Mouse (Mus musculus) liver, embryonic 14.5 days (tissue): ENCODE results near the gene Tex33. TPM values are rescaled to one million over a fixed set of nuclear protein-coding genes. Genes with fewer than 3 reads are reported as not detected.

Experiments used
- ATAC-seq: fragments of 200-750 bp; cut with Nextera tagmentation; 2 replicates; pipeline ENCODE4 v1.8.0; 2017; ENCODE audit warnings: moderate number of reproducible peaks, mild to moderate bottlenecking, moderate library complexity; ENCODE audit not compliant: insufficient read depth
- DNase-seq, 3 experiments: peaks; one replicate each; pipeline ENCODE4 v3.0.0-alpha.2; 2012 to 2013; ENCODE audit warnings: low read depth in 3 of 3, low spot score in 3 of 3
- H3K27ac ChIP-seq: fragments of 300-500 bp; sonication (generic); 2 replicates; pipeline ENCODE4 v1.5.1; 2014; ENCODE audit warnings: moderate library complexity, mild to moderate bottlenecking, control low read depth, inconsistent platforms
- H3K27me3 ChIP-seq: fragments of 300-500 bp; sonication (generic); 2 replicates; pipeline ENCODE4 v1.6.1; 2014; ENCODE audit warnings: mild to moderate bottlenecking, low read length, moderate library complexity; ENCODE audit not compliant: control insufficient read depth, insufficient read depth
- H3K36me3 ChIP-seq: fragments of 300-500 bp; sonication (generic); replicated peaks from 2 replicates; pipeline ENCODE4 v1.6.1; 2014; ENCODE audit warnings: low read depth; ENCODE audit not compliant: control insufficient read depth, insufficient read depth
- H3K4me1 ChIP-seq, 2 experiments: fragments of 200-500 bp in 1 of 2; fragments of 300-500 bp in 1 of 2; sonication (generic) in 1 of 2; replicated peaks; 2 replicates each; pipeline ENCODE4 v1.6.1; 2012 to 2014; ENCODE audit warnings: antibody characterized with exemption in 1 of 2, inconsistent platforms in 1 of 2, low read length in 1 of 2; ENCODE audit not compliant: control insufficient read depth in 2 of 2, insufficient read depth in 2 of 2
- H3K4me2 ChIP-seq: fragments of 300-500 bp; sonication (generic); 2 replicates; pipeline ENCODE4 v1.6.1; 2014; ENCODE audit warnings: low read depth, mild to moderate bottlenecking, control low read depth, moderate library complexity
- H3K4me3 ChIP-seq, 2 experiments: fragments of 200-500 bp in 1 of 2; fragments of 300-500 bp in 1 of 2; sonication (generic) in 1 of 2; 2 replicates each; pipeline ENCODE4 v1.5.1; 2012 to 2014; ENCODE audit warnings: low read depth in 2 of 2, low read length in 2 of 2, mild to moderate bottlenecking in 2 of 2, control low read depth in 1 of 2, inconsistent platforms in 1 of 2, moderate library complexity in 1 of 2; ENCODE audit not compliant: insufficient read depth in 1 of 2
- H3K9ac ChIP-seq: fragments of 300-500 bp; sonication (generic); replicated peaks from 2 replicates; pipeline ENCODE4 v1.6.1; 2014; ENCODE audit warnings: mild to moderate bottlenecking, control low read depth, moderate library complexity
- H3K9me3 ChIP-seq: fragments of 300-500 bp; sonication (generic); 2 replicates; pipeline ENCODE4 v1.6.1; 2016; ENCODE audit warnings: low read length, mixed read lengths; ENCODE audit not compliant: control insufficient read depth
- CTCF ChIP-seq: IDR thresholded peaks from 2 replicates; pipeline ENCODE4 v1.5.1; 2016; ENCODE audit warnings: antibody characterized with exemption, low read depth, control low read depth
- EP300 ChIP-seq: IDR thresholded peaks from 2 replicates; pipeline ENCODE4 v1.6.1; 2016; ENCODE audit warnings: antibody characterized with exemption, low read depth
- WGBS: fragments of 180-500 bp; shearing (Covaris S2); extraction: QIAGEN DNeasy Blood & Tissue Kit; methylation state at CpG from one replicate; pipeline ENCODE4 v1.1.7; 2014; ENCODE audit not compliant: insufficient replicate concordance; 5-methylcytosine and 5-hydroxymethylcytosine counted together
- polyA plus RNA-seq, 2 experiments: library from polyadenylated mRNA; depleted of rRNA in 1 of 2; stranded (reverse) in 1 of 2; unstranded in 1 of 2; fragments of >200 nt; fragmentation: Nextera tagmentation in 1 of 2; extraction: Ambion mirVana in 1 of 2; gene quantifications; 2 replicates each; pipeline versions ENCODE4 v1.2.1 to v1.2.3; 2012 to 2014

Tex33 gene
- polyA plus RNA-seq, 2 experiments: 0.08 TPM; not detected in 1

DNA sequence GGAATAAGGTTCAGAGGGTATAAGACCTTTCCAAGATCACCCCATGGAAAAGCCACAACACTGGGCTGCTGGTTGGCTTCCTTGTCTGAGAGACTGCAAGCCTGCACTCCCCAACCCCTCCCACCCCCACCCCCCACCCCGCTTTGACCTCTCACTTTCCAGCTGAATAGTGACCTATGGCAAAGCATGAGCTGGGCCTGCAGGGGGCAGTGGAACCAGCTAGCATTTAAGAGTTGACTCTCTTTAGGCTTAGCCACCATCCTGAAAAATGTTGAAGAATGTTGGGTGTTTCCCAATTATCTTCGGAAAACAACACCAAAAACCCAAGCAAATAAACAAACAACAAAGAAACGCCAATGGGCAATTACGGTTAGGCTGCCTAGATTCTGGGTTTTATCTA is 29.5 kb upstream of the Tex33 start:
- no peak for DNase-seq
- Histone ChIP-seq H3K9ac (no peak overlapping the region), H3K4me3 (no peak overlapping the region), H3K27me3 (peaks cover 35% of the 10 kb centered on the region), H3K4me1 (peaks cover 0 to 10% of the 10 kb centered on the region in 2 experiments; a peak in 2 of 4 replicates), H3K27ac (no peak overlapping the region), H3K36me3 (no peaks in the 10 kb centered on the region), H3K9me3 (no peaks in the 10 kb centered on the region), H3K4me2 (no peak overlapping the region)
- no peak for ATAC-seq
- WGBS: 41% methylated on average over 4 of the region's 4 CpGs
- TF ChIP-seq CTCF: peak; percentile 10; the same call in 1 of the 2 replicates
- TF ChIP-seq EP300: no peak

DNA sequence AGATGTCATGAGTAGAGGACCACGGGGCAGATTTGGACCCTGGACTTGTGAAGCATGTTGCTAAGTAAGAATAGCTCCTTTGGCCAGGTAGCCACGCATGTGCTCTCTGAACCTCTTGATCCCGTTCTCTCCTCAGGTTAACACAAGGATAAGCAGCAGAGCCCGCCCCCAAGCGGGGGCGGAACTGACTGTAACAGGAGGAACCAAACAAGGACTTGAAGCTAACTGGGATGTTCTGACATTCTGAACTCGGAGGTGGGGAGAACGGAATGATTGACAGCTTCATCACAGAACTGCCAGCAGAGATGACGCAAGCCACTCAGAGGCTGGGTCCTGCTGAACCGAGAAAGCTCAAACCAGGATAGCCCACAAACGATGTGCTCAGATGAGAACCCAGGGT is 28.8 kb upstream of the Tex33 start:
- Histone ChIP-seq H3K36me3 (no peaks in the 10 kb centered on the region), H3K4me1 (peaks cover 0 to 10% of the 10 kb centered on the region in 2 experiments; a peak in 2 of 4 replicates), H3K9ac (no peak overlapping the region), H3K4me2 (no peak overlapping the region), H3K27me3 (peaks cover 38% of the 10 kb centered on the region), H3K4me3 (no peak overlapping the region), H3K27ac (no peak overlapping the region), H3K9me3 (no peaks in the 10 kb centered on the region)
- 15% methylated on average over 11 of the region's 11 CpGs for WGBS
- ATAC-seq (peak; percentile 29; the same call in 1 of the 2 replicates), DNase-seq (no peak)
- TF ChIP-seq EP300 (no peak), CTCF (no peak)

GRCm38 (mm10) chr15:78422046-78422956 is 26.6 kb upstream of the Tex33 start:
- 17% methylated on average over 16 of the region's 16 CpGs for WGBS
- H3K27me3 ChIP-seq: peaks cover 21% of the 10 kb centered on the region
- H3K4me3 ChIP-seq: no peak overlapping the region
- H3K9me3 ChIP-seq: no peaks in the 10 kb centered on the region
- ATAC-seq: peak; percentile 64
- 0 out of 2 replicates have a peak overlapping the region, but pooled peaks have one; percentile 28 for H3K9ac ChIP-seq
- peak; percentile 61 to 70 (median 69) for DNase-seq
- peak overlapping the region; percentile 38 for H3K4me2 ChIP-seq
- no peaks in the 10 kb centered on the region for H3K36me3 ChIP-seq
- peaks cover 3 to 12% of the 10 kb centered on the region in 2 experiments; a peak in 3 of 4 replicates for H3K4me1 ChIP-seq
- H3K27ac ChIP-seq: no peak overlapping the region
- TF ChIP-seq CTCF: peak; percentile 99
- TF ChIP-seq EP300: no peak

GRCm38 (mm10) chr15:78420395-78420794 is 24.7 kb upstream of the Tex33 start:
- Histone ChIP-seq H3K4me2 (no peak overlapping the region), H3K9ac (no peak overlapping the region), H3K27ac (no peak overlapping the region), H3K36me3 (no peaks in the 10 kb centered on the region), H3K4me3 (no peak overlapping the region), H3K4me1 (peaks cover 3 to 17% of the 10 kb centered on the region in 2 experiments; a peak in 3 of 4 replicates), H3K27me3 (peaks cover 21% of the 10 kb centered on the region), H3K9me3 (no peaks in the 10 kb centered on the region)
- DNase-seq (no peak), ATAC-seq (no peak)
- TF ChIP-seq CTCF: no peak
- no peak for TF ChIP-seq EP300
- 56% methylated on average over 13 of the region's 13 CpGs for WGBS

DNA sequence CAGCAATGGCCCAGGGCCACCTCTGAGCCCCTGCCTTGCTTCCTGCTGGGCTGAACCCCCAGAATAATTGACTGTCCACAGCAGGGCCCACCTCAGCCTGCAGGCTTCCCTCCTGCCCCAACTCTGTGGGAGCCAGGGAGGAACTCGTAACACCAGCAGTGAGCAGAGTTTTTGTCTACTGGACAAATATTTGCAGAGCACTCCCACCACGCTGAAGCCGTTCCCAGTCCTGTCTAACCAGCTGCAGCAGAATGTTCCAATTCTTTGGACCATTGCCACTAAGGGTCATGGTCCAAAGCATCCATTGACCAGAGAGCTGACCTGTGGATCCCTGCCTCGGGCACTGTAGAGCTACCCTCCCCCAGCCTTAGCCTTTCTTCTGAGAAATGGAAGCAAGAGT is 21.2 kb upstream of the Tex33 start:
- Histone ChIP-seq H3K4me3 (no peak overlapping the region), H3K4me2 (peak overlapping the region; percentile 21; the same call in 1 of the 2 replicates), H3K36me3 (peaks cover 10% of the 10 kb centered on the region), H3K27me3 (peaks cover 11% of the 10 kb centered on the region), H3K9me3 (no peaks in the 10 kb centered on the region), H3K9ac (peak overlapping the region; percentile 21; the same call in 1 of the 2 replicates), H3K27ac (peak overlapping the region; percentile 36), H3K4me1 (peaks cover 30 to 33% of the 10 kb centered on the region in 2 experiments)
- DNase-seq: no peak
- 61% methylated on average over 4 of the region's 4 CpGs for WGBS
- no peak for TF ChIP-seq CTCF
- no peak for TF ChIP-seq EP300
- no peak for ATAC-seq
